Mouse (Mus musculus) liver, adult 2 months (tissue): ENCODE results near the gene Gdap1l1. TPM values are rescaled to one million over a fixed set of nuclear protein-coding genes. Genes with fewer than 3 reads are reported as not detected.
A peak's percentile ranks its signal among the peaks of the same experiment; 100 is the strongest.
"Not testable (repeated sequence)": the region's sequence is repeated elsewhere in the genome, so short reads cannot be mapped to it uniquely, and the experiment has no call there.

Experiments
- DNase-seq: peaks from one replicate; pipeline ENCODE4 v3.0.0-alpha.2; 2011; ENCODE audit warnings: low read depth, low spot score; ENCODE audit errors: extremely low read depth
- H3K27ac ChIP-seq: fragments of 200-500 bp; replicated peaks from 2 replicates; pipeline ENCODE4 v1.5.1; 2012; ENCODE audit warnings: low read depth, mild to moderate bottlenecking, control low read depth, inconsistent platforms, low read length; ENCODE audit not compliant: insufficient read depth
- H3K27me3 ChIP-seq: fragments of 200-500 bp; 2 replicates; pipeline ENCODE4 v1.6.1; 2012; ENCODE audit warnings: mild to moderate bottlenecking, moderate library complexity, low read length, inconsistent platforms; ENCODE audit not compliant: control insufficient read depth, insufficient read depth
- H3K36me3 ChIP-seq: fragments of 200-500 bp; 2 replicates; pipeline ENCODE4 v1.6.1; 2012; ENCODE audit warnings: low read length, inconsistent platforms; ENCODE audit not compliant: control insufficient read depth, insufficient read depth
- H3K4me1 ChIP-seq: fragments of 200-500 bp; 2 replicates; pipeline ENCODE4 v1.6.1; 2011; ENCODE audit warnings: low read length; ENCODE audit not compliant: control insufficient read depth, insufficient read depth
- H3K4me3 ChIP-seq: fragments of 200-500 bp; 2 replicates; pipeline ENCODE4 v1.5.1; 2011; ENCODE audit warnings: low read depth, mild to moderate bottlenecking, control low read depth, low read length, moderate library complexity; ENCODE audit not compliant: insufficient read depth
- H3K79me2 ChIP-seq: fragments of 200-500 bp; 2 replicates; pipeline ENCODE4 v1.6.1; 2012; ENCODE audit warnings: inconsistent platforms, mild to moderate bottlenecking, low read length, moderate library complexity; ENCODE audit not compliant: control insufficient read depth, insufficient read depth
- H3K9ac ChIP-seq: fragments of 200-500 bp; 2 replicates; pipeline ENCODE4 v1.6.1; 2012; ENCODE audit warnings: low read depth, mild to moderate bottlenecking, control low read depth, inconsistent platforms, low read length
- CTCF ChIP-seq: fragments of 200-500 bp; IDR thresholded peaks from 2 replicates; pipeline ENCODE4 v1.5.1; 2011; ENCODE audit warnings: low read depth, low read length, control low read depth
- POLR2A ChIP-seq: fragments of 200-500 bp; IDR thresholded peaks from 2 replicates; pipeline ENCODE4 v1.6.1; 2011; ENCODE audit warnings: low read length, control low read depth; ENCODE audit not compliant: insufficient read depth; ENCODE audit errors: extremely low read depth
- WGBS: fragments of 180-500 bp; shearing (Covaris S2); methylation state at CpG from one replicate; pipeline ENCODE4 v1.1.7; 2018; 5-methylcytosine and 5-hydroxymethylcytosine counted together
- polyA plus RNA-seq: library from polyadenylated mRNA; depleted of rRNA; stranded (reverse); fragments of >200 nt; gene quantifications from 2 replicates; pipeline ENCODE4 v1.2.3, GENCODE M21; 2012
- total RNA-seq: library from RNA; depleted of rRNA; stranded (reverse); fragments of >200 nt; gene quantifications from 2 replicates; pipeline ENCODE4 v1.2.3, GENCODE M21; 2014

Gene Gdap1l1
- total and polyA plus RNA-seq, 2 experiments, result not detected

- H3K4me1 ChIP-seq, result peaks cover 15% of the 10 kb centered on the region
- H3K36me3 ChIP-seq, result peaks cover 55% of the 10 kb centered on the region
- H3K4me3 ChIP-seq, result no peak overlapping the region
- TF ChIP-seq CTCF (no peak), POLR2A (no peak)
- 87% methylated on average over 3 of the region's 3 CpGs for WGBS
- H3K9ac ChIP-seq, result no peak overlapping the region
- H3K27me3 ChIP-seq, result no peaks in the 10 kb centered on the region
- H3K27ac ChIP-seq, result no peak overlapping the region
- DNase-seq, result no peak
- peaks cover 3% of the 10 kb centered on the region; the same call in 1 of the 2 replicates for H3K79me2 ChIP-seq
Observed at GRCm38 (mm10) chr2:163410211-163410610, 28.1 kb upstream of the Gdap1l1 start.

DNA sequence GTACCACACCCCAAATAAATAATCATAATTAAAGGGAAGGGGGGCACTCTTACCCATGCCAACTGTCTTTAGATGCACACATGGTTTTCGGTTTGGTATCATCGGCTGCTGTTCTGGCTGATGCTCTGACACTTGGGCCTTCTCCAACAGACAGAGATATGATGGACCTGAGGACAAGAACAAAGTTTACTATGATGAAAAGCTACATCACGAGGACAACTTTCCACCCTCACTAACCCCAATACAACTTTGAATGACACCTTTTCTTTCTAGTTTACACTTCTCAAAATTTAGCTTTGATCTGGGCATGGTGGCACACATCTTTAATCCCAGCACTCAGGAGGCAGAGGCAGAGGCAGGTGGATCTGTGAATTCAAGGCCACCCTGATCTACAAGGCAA lies 26.9 kb upstream of the Gdap1l1 start:
- WGBS, result 21% methylated on average over 3 of the region's 3 CpGs
- Histone ChIP-seq H3K4me1 (peaks cover 15% of the 10 kb centered on the region), H3K36me3 (peaks cover 54% of the 10 kb centered on the region), H3K27ac (peak overlapping the region; percentile 77)
- H3K79me2 ChIP-seq, H3K9ac ChIP-seq, H3K27me3 ChIP-seq, H3K4me3 ChIP-seq: not testable (repeated sequence)
- DNase-seq, result peak; percentile 88

DNA sequence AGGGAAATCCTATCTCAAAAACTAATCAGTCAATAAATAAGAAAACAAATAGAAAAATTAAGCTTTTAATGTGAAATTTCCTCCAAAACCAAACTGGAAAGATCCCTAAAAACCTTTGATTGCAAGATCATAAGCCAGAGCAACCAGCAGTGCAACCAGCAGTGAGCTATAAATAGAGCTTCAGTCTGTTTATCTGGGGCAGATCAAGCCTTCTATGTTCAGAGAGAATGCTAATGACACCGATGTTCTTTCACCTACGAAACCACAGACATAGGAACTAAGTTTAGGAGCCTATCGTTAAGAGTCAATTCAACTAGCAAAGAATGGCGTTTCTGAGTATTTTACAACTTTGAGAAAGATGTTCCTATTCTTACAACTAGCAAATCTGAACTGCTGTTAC lies 26.4 kb upstream of the Gdap1l1 start:
- Histone ChIP-seq H3K9ac (no peak overlapping the region), H3K4me3 (no peak overlapping the region), H3K79me2 (peaks cover 8% of the 10 kb centered on the region; the same call in 1 of the 2 replicates), H3K27me3 (no peaks in the 10 kb centered on the region), H3K36me3 (peaks cover 54% of the 10 kb centered on the region), H3K27ac (peak overlapping the region; percentile 77; the same call in 1 of the 2 replicates), H3K4me1 (peaks cover 15% of the 10 kb centered on the region)
- WGBS, result 32% methylated on average over 4 of the region's 4 CpGs
- DNase-seq, result peak; percentile 72
- TF ChIP-seq CTCF (no peak), POLR2A (no peak)

DNA sequence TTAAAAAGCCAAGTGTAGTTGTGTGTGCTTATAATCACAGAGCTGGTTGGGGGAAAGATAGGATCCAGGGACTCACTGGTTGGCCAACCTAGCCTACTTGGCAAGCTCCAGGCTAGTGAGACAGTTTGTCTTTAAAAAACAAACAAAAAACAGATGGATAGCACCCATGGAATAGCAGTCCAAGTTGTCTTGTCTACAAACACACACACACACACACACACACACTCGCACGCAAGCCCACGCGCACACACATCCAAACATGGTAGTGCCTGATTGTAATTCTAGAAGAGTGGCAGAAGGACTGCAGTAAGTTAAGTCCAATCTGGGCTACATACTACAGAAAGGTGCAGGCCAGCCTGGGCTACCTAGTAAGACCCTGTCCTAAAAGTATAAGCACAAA lies 25.9 kb upstream of the Gdap1l1 start:
- Histone ChIP-seq H3K27me3 (no peaks in the 10 kb centered on the region), H3K4me1 (peaks cover 15% of the 10 kb centered on the region), H3K9ac (no peak overlapping the region), H3K4me3 (no peak overlapping the region), H3K79me2 (peaks cover 12% of the 10 kb centered on the region; the same call in 1 of the 2 replicates), H3K27ac (peak overlapping the region; percentile 22), H3K36me3 (peaks cover 48% of the 10 kb centered on the region)
- DNase-seq, result peak; percentile 89
- TF ChIP-seq CTCF (no peak), POLR2A (no peak)
- 34% methylated on average over 4 of the region's 4 CpGs for WGBS

DNA sequence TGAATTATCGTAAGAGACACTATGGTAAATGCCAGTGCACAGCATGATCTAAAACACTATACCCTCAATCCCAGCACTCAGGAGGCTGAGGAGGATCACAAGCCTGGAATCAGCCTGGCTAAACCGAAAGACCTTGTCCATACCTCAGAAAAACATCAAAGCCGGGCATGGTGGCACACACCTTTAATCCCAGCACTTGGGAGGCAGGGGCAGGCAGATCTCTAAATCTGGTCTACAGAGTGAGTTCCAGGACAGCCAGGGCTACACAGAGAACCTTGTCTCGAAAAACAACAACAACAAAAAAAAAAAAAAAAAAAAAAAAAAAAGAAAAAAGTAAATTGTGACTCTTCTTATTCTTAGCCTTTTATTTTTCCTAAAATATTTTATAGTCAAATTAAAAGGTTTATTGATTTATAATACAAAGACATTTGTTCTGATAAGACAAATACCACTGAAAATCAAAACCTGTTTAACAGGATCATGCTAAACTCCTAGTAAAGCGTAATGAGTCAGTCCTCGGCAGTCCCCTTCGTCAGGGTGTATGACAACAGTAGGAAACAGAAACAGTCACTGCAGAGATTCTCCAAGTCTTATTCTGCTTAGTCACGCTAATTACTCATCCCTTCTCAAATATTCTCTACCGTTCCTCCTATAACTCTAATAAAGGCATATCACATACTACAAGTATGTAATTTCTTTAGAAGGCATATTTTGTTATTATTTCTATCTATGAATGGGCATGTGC lies 25.3 kb upstream of the Gdap1l1 start:
- Histone ChIP-seq H3K9ac (no peak overlapping the region), H3K27ac (peak overlapping the region; percentile 22; the same call in 1 of the 2 replicates), H3K4me3 (no peak overlapping the region), H3K4me1 (peaks cover 21% of the 10 kb centered on the region), H3K27me3 (no peaks in the 10 kb centered on the region), H3K79me2 (peaks cover 15% of the 10 kb centered on the region; the same call in 1 of the 2 replicates), H3K36me3 (peaks cover 47% of the 10 kb centered on the region)
- no peak for TF ChIP-seq CTCF
- no peak for TF ChIP-seq POLR2A
- WGBS, result 81% methylated on average over 9 of the region's 9 CpGs
- DNase-seq, result no peak

DNA sequence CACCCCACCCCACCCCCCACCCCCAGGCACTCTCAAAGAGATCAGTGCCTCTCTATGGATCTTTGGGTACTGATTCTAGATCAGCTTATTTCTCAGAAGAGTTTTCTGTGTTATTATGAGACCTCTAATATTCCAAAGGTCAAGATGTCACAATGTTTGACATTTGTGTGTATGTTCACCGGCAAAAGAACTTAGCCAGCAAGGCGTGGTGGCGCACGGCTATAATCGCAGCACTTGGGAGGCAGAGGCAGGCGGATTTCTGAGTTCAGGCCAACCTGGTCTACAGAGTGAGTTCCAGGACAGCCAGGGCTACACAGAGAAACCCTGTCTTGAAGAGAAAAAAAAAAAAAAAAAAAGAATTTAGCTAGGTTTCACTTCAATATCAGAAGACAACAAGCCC lies 21.2 kb upstream of the Gdap1l1 start:
- no peak overlapping the region for H3K9ac ChIP-seq
- H3K4me1 ChIP-seq, result peaks cover 19% of the 10 kb centered on the region
- no peaks in the 10 kb centered on the region for H3K27me3 ChIP-seq
- DNase-seq, result peak; percentile 59
- 34% methylated on average over 6 of the region's 6 CpGs for WGBS
- H3K36me3 ChIP-seq, result peaks cover 18% of the 10 kb centered on the region
- no peak overlapping the region for H3K4me3 ChIP-seq
- no peak overlapping the region for H3K27ac ChIP-seq
- TF ChIP-seq POLR2A (no peak), CTCF (no peak)
- H3K79me2 ChIP-seq, result peaks cover 25% of the 10 kb centered on the region; the same call in 1 of the 2 replicates
